Mouse (Mus musculus) brain, embryonic 14.5 days (tissue): Measurements from ENCODE around the gene Pid1.

ENCODE experiments used
- CTCF ChIP-seq: fragments of 200-500 bp; IDR thresholded peaks from 2 replicates; pipeline ENCODE4 v1.5.1; 2012; ENCODE audit warnings: inconsistent platforms, mild to moderate bottlenecking, moderate library complexity, borderline replicate concordance; ENCODE audit not compliant: insufficient read depth, insufficient read length; ENCODE audit errors: extremely low read depth
- POLR2A ChIP-seq: fragments of 200-500 bp; IDR thresholded peaks from 2 replicates; pipeline ENCODE4 v1.6.1; 2012; ENCODE audit warnings: mild to moderate bottlenecking, inconsistent platforms, borderline replicate concordance; ENCODE audit not compliant: poor library complexity, insufficient read depth, insufficient read length, severe bottlenecking; ENCODE audit errors: extremely low read depth

DNA sequence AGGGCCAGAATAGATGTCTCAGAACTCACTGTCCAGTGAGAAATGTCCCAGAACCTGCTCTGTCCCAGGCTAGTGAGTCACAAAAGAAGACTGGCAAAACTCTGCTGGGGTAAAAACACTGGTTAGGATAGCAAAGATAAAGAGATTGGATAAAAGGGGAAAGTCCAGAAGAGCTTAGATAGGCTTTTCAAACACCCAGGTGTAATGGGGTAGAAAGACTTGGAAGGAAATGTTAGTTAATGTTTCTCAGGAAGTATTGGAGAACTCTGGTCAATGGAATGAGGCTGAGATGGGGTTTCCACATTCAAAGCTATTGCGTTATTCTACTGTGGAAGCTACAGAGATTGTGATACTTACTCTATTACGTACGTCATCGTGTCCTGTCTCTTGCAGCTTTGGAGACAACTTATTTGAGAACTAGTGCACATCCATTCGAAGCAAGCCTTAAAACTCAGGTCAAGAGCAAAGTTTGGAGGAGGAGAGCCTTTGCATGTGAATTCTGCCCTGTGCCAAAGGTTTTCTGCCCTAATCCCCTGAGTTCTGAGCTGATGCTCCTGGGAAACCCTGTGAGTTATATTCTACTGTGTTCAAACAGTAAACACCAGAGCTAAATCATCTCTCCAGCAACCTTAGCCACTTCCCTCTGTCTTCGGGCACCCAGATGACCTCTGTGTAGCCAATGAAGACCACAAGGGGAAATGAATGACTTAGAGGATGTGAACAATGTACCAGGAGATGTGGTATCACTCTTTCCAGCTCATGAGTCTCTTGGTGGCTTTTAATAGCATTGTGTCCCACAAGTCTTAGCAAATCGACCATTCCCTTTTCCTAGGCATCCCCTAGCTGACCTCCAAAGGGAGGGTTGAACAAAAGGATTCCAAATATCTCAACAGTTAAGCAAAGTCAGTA, 1.0 kb downstream of the Pid1 start:
- TF ChIP-seq CTCF, result no peak
- no peak for TF ChIP-seq POLR2A
